Mouse (Mus musculus) adrenal gland, postnatal 25 days (tissue): ENCODE results near the gene Npc1l1. TPM values are rescaled to one million over a fixed set of nuclear protein-coding genes. Genes with fewer than 3 reads are reported as not detected.
A peak's percentile ranks its signal among the peaks of the same experiment; 100 is the strongest.
"Not testable (repeated sequence)": the region's sequence is repeated elsewhere in the genome, so short reads cannot be mapped to it uniquely, and the experiment has no call there.

ENCODE experiments used
- DNase-seq: peaks from one replicate; pipeline ENCODE4 v3.0.0; 2021; ENCODE audit warnings: mixed read lengths
- long read RNA-seq: library from polyadenylated mRNA; stranded (forward); transcript quantifications from one replicate; pipeline ENCODE4 v2.0.0, GENCODE M21; 2021
- total RNA-seq: library from RNA; stranded (reverse); gene quantifications from 2 replicates; pipeline ENCODE4 v1.2.3, GENCODE M21; 2021

Npc1l1 gene
- not detected in 2 replicates for total RNA-seq
- long read RNA-seq = 0 reads

DNA sequence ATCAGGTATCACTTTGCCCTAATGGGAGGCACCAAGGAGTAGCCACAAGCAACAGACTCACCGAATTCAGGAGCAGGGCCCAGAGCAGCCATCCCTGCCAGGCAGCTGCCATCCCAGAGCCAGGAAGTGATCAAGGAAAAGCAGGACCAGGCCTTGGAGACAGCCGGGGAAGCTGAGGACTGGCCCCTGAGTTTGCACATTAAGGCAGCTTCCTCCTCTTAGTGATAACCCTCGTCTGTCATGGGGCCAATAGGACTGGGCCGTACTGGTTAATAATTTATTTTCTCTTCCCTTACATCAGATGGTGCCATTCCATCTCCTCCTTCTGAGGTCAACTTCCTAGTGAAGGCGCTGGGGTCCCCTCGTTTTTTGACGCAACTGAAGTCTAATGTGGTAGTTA is at the start of gene Npc1l1:
TSS of gene Npc1l1 (minus strand) at position 132 of the 400 bp plus-strand sequence.
- DNase-seq = no peak

DNA sequence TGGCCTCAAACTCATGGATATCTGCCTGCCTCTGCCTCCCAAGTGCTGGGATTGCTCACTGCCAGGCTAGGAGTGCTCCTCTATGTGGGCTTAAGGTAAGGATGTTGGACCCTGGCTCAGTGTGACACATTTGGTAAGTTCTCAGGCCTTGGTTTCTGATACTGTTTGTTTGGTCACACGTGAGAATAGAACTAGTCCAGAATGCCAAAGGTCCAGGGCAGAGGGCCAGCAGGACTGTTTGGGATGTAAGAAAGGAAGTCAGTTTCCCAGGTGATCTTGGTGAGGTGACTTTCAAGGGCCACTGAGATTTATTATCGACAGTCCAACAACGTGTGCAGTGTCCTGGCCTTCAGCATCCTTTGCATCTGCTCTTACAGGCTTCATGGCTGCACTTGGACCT is 46.5 kb upstream of the Npc1l1 start:
- DNase-seq = no peak

DNA sequence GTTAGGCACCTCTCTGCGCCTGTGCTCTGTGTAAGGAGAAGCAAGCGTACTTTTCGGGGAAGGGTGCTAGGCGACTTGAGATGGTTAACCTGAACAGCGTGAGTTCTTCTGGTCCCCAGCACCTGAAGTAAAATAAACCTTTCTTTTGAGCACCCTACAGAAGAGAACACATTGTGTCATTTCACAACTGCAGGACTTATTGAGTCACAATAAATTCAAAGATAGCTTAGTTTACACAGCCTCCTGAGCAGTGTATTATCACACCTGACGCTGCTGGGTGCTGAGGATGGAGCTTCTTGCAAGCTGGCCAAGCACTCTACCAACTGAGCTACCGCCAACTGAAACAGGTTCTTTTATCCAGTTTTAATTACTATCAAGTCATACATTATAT is 45.1 kb upstream of the Npc1l1 start:
- DNase-seq = no peak

- DNase-seq = peak; percentile 99
Measured at GRCm38 (mm10) chr11:6274387-6275093, 44.6 kb upstream of the Npc1l1 start, which contains the start of gene Tmed4. TSS of gene Tmed4 (minus strand) at chr11:6274870.

DNA sequence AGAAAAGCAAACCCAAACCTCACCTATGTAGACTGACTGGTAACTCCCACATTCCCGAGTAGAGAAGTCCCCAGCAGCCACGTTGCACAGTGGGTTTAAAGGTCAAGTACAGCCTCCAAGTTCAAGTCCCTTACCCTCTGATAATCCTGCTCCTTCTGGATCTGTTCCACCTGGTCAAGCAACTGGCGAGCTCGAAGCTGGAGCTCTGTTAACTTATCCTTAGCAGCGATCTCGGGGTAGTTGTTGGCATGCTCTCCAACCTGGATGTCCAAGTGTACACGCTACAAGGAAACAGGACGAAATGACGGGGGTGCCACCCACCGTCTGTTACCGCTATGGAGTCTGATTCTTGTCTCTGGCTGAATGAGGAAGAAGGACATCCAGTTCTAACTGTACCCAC is 43.7 kb upstream of the Npc1l1 start:
- DNase-seq = no peak

DNA sequence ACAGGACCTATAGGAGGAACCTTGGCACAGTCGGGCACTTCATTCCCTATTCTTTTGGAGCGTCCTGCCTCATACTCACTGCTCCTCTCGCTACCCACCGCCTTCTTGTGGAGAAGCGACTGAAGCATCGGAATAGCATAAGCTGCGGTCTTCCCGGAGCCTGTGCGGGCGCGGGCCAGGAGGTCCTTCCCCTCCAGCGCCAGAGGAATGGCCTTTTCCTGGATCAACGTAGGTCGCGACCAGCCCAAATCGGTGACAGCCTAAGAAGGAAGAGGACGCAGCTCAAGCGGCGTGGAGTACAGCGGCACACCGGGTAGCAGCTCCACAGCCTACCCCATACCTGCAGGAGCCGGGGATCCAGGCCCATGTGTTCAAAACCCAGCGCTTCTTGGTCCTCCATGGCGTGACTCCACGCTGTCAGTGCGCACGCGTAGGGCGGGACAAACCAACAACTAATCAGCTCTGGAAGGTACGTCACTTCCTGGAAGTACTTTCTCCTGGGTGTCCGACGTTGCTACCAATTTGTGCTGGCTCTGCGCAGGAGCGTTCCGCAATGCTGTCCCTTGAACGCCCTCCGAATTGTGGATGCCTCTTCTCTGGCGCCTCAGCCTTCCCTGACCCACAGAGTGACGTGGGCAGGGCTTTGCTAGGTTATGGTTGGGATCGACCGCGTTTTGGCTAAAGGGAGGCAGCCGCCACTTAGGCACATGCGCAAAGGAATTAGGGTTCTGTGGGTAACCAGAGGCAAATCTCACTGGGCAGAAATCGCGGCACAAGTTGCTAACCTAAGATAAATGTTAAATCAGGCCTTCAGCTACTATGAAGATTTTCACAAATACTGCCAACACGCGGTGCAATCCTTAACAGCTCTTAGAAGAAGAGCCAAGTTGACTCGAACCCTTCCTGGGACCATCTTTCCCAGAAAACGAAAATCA is 37.6 kb upstream of the Npc1l1 start, which contains the start of gene Ddx56:
TSS of gene Ddx56 (minus strand) at position 453 of the 935 bp plus-strand sequence.
- peak; percentile 89 for DNase-seq

- no peak for DNase-seq
Measured at GRCm38 (mm10) chr11:6266621-6267020, 36.7 kb upstream of the Npc1l1 start.

GRCm38 (mm10) chr11:6261434-6262082 is 31.6 kb upstream of the Npc1l1 start:
- peak; percentile 74 for DNase-seq

DNA sequence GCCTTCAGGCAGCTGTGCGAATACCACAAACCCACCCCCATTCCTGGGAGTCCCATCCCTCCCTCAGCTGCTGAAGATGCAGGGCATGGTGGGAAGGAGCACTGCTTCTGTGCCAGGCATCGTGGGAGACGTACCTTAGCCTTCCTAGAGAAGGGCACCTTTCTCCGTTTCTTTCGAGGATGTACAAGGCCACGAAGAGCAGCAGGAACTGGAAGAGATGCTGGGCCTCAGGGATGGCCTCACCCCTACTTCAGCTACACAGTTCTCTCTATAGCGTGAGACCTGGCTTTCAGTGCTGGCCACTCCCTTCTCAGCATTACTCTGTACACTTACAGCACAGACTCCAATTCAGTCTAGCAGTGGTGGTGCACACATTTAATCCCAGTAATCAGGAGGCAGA is 29.5 kb upstream of the Npc1l1 start:
- DNase-seq = no peak

GRCm38 (mm10) chr11:6256490-6257072 is 26.6 kb upstream of the Npc1l1 start:
- DNase-seq = peak; percentile 35

- not testable (repeated sequence) for DNase-seq
Measured at GRCm38 (mm10) chr11:6254602-6255001, 24.7 kb upstream of the Npc1l1 start.

- no peak for DNase-seq
Measured at GRCm38 (mm10) chr11:6252824-6253223, 22.9 kb upstream of the Npc1l1 start.

DNA sequence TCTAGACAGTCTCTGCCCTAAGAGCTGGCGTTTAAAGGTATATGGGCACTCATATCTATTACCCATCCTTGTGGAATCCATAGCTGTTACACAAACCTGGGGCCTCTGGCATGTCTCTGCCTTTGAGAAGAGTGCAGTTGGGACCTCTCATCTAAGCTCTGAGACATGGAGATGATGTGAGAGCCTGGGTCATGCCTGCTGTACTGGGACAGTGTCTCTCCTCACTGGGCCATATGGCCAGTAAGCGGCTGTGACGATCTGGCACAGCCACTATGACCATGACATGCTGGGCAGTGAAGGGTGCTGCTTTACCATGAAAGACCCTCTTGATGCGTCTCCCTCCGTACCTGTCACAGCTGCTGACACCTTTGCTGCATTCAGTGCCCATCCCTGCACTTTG is 22.3 kb upstream of the Npc1l1 start:
- no peak for DNase-seq

GRCm38 (mm10) chr11:6244707-6245106 is 14.8 kb upstream of the Npc1l1 start:
- no peak for DNase-seq

DNA sequence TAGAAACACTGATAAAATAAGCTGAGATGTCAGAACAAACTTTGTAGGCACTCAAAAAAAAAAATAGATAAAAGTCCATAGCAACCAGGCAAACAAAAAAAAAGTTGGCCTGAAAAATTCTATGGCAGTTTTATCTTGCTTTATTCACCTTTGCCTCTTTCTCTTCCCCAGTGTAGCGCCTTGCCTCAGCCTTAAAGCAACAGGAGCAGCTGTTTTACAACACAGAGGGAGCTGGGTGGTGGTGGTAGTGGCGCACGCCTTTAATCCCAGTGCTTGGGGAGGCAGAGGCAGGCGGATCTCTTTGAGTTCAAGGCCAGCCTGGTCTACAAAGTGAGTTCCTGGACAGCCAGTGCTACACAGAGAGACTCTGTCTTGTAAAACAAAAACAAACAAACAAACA is 3.1 kb upstream of the Npc1l1 start:
- no peak for DNase-seq

DNA sequence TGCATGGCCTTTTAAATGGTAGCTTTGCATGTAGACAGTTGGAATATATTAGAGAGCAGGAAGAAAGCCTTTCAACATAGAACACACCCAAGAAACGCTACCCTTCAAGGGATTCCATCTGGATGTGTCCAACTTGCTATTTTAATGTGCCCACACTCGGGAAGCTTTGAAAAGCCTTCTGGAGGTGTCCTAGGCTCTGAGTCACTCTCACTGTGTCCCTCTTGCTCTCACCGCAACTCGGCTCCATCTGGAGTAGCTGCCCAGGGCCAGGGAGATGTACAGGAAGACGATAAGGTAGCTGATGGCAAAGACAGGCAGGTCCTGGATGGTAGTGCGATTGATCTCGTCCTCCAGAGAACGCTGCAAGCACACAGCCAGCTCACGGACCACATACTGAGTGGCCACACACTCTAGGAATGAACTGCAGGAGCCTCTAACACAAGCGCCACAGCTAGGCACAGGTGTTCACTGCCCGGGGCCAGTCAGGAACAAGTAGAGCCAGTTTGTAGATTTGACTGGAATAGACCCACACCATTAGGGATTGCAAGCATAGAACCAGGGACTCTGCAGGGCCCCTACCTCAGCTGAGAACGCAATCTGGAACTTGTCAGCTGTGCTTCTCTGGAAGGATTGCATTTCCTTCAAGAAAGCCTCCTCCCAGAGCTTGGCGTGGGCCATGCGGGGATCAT is 5.3 kb downstream of the Npc1l1 start:
- DNase-seq = no peak

GRCm38 (mm10) chr11:6222187-6222586 is 7.8 kb downstream of the Npc1l1 start:
- DNase-seq = no peak

GRCm38 (mm10) chr11:6219967-6220366 is 10.0 kb downstream of the Npc1l1 start:
- no peak for DNase-seq

DNA sequence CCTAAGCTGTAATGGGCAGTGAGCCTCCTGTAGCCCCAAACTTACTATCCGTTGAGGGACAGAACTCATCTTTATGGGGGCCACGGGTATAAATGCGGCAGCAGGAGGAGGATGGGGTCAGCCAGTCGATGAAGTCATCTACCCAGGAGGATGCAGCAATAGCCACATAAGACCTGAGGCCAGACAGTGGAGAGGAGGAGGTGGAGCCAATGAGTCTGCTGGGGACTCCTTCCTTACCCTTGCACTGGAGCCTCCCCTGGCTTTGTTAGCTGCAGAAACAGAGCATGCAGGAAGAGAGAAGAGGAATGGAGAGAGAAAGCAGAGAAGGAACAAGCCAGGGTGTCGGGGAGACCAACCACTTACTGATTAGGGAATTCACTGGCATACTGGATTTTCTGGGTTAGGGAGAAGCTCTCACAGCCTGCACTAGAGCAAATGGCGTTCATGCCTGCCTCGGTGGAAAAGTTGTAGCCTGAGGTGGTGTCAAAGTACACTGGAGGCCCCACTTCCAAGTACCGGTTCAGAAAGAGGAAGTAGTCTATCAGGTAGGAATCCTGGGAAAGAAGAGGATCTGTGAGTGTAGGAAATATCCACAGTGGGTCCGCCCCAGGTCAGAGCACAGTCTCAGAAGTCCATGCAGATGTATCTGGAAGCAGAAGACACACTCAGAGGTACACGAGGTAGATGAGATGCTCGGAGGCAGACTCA is 11.6 kb downstream of the Npc1l1 start:
- no peak for DNase-seq

- DNase-seq = no peak
Measured at GRCm38 (mm10) chr11:6216834-6217233, 13.1 kb downstream of the Npc1l1 start.

DNA sequence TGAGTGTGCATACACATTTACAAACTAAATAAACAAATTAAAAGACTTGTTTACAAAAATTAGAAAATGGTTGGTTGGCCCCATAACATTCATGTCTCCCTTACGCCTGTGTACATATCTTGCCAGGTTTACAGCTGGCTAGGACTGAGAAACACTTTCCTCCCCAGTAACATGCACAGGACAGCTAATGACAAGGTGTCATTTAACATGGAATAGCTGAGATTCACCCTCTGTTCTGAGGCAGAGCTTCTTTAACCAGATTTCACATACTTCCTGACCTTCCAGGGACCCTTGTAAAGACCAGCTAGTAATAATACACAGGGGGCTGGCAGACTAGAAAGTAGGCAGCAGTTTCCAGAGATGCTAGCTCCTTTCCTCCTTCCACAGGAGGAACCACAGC is 21.8 kb downstream of the Npc1l1 start:
- no peak for DNase-seq
